Mouse (Mus musculus) kidney, postnatal 14 days (tissue): ENCODE measurements around the gene Cspg5.
A peak's percentile ranks its signal among the peaks of the same experiment; 100 is the strongest.

Experiments
- DNase-seq: peaks from one replicate; pipeline ENCODE4 v3.0.0; 2022; ENCODE audit warnings: mixed read lengths

The Cspg5 gene

DNA sequence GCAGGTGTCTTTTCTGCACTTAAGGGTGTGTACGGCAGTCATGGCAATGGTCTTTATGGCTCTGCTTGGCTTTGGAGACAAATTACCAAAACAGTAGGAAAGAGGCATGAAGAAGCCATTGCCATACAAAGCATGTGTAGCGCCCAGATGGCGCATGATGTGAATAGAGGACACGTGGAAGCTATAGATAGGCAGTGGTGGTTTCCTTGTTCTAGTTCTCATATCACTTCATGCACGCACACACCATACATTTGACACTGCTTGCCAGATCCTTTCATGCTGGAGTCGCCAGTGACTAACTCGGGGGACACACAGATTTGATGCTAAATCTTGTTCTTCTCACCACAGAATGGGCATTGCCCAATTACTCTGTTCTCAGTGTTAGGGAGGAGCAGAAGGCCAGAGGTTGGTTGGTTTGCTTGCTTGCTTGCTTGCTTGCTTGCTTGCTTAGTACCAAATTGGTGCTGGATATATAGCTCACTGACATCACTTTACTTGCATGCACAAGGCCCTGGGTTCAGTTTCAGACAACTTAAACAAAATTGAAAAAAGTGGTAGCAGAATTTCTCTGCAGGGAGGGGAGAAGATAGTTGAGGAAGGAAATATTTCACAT is at the start of gene Cspg5:
TSS of gene Cspg5 (plus strand) at position 563 of the 613 bp plus-strand sequence.
- no peak for DNase-seq

GRCm38 (mm10) chr9:110199870-110200269 is 43.7 kb upstream of the Cspg5 start:
- DNase-seq = no peak

GRCm38 (mm10) chr9:110205526-110206404 is 37.8 kb upstream of the Cspg5 start:
- no peak for DNase-seq

GRCm38 (mm10) chr9:110206437-110206836 is 37.1 kb upstream of the Cspg5 start:
- no peak for DNase-seq

- DNase-seq = no peak
Observed at GRCm38 (mm10) chr9:110208265-110208664, 35.3 kb upstream of the Cspg5 start.

DNA sequence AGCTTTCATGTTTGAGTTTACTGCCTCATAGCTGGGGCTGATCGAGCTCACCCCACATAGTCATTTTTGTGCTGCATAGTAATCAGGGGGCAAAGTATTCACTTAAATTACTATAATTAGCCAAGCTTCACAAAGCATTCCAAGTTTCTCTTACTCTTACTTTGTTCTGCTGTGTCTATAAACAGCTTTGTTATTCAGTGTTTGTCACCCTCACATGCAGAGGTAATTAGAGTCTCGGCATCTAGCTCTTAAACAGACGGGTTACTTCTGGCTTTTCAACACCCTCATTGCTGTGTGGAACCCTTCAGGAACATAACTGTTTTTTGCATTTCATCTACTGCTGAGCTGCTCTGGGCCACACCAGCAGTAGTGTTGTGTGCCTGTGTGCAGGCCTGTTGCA is 34.6 kb upstream of the Cspg5 start:
- no peak for DNase-seq

- DNase-seq = no peak
Observed at GRCm38 (mm10) chr9:110224273-110224672, 19.3 kb upstream of the Cspg5 start.

GRCm38 (mm10) chr9:110226191-110226590 is 17.4 kb upstream of the Cspg5 start:
- DNase-seq = no peak

GRCm38 (mm10) chr9:110228671-110229070 is 14.9 kb upstream of the Cspg5 start:
- DNase-seq = no peak

GRCm38 (mm10) chr9:110229112-110229511 is 14.5 kb upstream of the Cspg5 start:
- DNase-seq = no peak

DNA sequence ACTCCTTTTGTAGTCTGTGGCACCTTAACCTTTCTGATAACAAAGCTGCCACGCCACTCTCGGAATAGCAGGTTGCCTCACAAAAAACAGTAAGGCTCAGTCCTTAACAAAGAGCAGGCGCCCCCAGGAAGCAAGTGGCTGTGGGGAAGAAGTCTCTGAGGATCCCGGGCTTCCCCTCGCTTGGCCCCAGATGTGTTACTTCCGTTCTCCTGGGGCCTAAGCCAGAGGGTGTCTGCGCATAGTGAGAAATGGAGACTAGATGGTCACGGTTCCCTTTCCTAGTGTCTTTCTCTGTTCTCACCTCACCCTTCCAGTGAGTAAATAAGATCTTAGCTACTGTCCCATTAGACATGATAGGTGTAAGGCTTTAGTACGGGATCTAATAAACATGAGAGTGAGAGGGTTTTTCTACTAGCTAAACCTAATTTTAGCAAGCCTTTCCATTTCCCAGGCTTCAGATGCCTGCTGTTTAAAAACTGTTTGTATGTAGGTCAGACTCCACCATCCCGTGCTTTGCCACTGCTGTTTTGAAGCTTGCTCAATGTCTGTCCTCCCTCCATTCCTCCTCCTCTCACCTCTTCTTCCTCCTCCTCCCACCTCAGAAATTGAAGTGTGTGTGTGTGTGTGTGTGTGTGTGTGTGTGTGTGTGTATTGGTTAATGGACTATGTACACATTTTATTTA is 13.9 kb upstream of the Cspg5 start:
- no peak for DNase-seq

GRCm38 (mm10) chr9:110230395-110231071 is 13.1 kb upstream of the Cspg5 start:
- DNase-seq = no peak

DNA sequence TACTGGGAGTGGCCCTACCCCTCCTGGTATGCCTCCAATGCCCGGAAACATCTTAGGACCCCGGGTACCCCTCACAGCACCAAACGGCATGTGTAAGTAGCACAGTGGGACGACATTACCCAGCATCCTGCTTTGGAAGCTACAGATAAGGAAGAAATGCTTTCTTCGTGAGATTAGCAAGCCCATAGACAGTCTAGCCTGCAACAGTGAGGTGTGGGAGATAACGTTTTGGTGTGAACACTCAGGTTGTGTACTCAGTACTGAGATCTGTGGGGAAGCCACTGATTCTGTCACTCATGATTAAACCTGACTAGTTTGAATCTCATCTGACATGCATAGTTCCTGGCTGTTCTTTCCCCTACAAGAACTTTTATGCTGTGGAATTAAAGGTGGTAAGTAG is 8.6 kb upstream of the Cspg5 start:
- no peak for DNase-seq

GRCm38 (mm10) chr9:110244567-110244888 is 945 bp downstream of the Cspg5 start:
- DNase-seq = no peak

DNA sequence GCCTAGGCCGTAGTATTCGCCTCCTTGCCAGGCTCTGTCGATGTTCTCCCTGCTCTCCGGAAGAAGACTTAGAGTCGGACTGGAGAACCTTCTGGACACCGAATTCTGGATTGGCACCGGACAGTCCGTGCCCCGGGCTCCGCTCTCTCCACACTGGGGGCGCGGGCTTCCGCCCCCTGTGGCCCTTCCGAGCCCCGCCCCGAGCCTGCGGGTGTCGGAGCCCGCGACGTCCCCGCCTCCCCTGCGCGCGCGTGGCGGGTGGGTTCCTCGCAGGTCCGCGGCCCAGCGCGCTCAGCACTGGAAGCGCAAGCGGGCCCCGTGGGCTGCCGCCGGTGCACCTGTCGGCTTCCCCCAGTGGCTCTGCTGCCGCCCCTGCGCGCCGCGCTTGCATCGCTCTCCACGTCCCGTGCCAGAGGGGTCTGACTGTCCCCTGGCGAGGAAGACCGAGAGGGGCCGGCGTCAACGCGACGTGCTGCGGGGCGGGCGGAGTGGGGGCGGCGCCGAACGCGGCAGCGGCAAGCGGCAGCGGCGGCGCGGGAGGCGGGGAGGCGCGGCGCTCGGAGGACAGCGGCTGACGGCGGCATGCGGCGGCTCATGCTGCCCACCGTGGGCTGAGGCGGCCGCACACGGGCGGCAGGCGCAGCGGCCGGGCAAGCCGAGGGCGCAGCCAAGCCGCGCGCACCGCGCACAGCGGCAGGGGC is 1.5 kb downstream of the Cspg5 start:
- DNase-seq = peak; percentile 48

DNA sequence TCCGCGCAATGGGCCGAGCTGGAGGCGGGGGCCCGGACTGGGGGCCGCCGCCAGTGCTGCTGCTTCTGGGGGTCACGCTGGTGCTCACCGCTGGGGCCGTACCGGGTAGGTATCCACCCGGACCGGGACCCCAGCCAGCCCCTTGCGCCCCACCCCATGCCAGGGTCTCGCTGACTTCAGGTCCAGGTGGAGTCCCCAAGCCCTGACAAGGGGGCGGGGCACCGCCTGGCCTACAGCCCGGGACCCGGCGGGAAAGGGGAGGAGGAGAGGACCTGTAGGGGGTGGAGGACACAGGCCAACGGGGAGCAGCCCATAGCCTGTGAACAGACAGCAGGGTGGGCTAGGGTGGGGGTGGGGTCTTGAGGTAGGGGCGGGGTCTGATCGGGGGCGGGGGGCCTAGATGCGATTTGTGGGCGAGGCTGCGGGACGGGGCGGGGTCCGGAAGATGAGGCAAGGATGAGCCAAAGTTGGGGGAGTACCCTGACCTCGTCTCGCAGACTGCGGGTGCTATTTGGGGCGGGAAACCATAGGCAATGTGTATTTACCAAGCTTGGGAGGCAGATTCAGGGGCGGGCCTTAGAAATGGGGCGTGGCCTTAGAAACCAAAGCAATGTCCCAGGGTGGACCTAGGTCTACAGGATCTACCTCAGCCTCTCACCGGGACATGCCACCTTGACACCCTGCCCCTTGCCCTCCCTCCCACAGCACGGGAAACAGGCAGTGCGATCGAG is 2.2 kb downstream of the Cspg5 start:
- DNase-seq = peak; percentile 58

- DNase-seq = no peak
Observed at GRCm38 (mm10) chr9:110246321-110246640, 2.7 kb downstream of the Cspg5 start.

GRCm38 (mm10) chr9:110247049-110247448 is 3.5 kb downstream of the Cspg5 start:
- DNase-seq = no peak

DNA sequence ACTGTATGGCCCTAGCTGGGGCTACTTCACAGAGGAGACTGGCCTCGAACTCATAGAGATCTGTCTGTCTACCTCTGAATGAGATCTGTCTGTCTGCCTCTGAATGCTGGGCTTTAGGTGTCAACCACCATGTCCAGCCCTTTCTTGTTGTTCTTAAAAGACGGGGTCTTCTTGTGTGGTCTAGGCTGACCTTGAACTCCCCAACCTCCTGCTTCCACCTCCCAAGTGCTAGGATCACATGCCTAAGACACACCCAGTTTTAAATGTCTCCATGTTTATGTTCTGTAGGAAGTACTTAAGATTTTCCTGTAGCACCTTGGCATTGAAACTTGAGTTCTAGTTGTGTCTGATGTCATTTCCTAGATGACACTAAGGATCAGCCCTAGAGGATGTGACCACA is 5.3 kb downstream of the Cspg5 start:
- DNase-seq = no peak

- DNase-seq = no peak
Observed at GRCm38 (mm10) chr9:110249823-110250543, 6.4 kb downstream of the Cspg5 start.

DNA sequence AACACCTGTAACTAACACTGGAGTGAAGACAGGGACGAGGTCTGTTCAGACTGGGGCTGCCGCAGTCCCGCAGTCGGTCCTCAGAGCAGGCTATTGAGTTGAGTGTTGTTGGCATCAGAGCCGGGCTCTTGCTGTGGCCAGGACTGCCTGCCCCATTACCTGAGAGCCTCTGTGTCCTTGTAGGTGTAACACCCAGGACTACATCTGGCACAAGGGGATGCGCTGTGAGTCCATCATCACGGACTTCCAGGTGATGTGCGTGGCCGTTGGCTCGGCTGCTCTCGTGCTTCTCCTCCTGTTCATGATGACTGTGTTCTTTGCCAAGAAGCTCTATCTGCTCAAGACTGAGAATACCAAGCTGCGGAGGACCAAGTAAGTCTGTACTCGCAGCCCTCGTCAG is 7.2 kb downstream of the Cspg5 start:
- no peak for DNase-seq
